7 mouse cellular contexts compared by ENCODE assay signal in genomic region chr13:21754294-21755001, GRCm38 (mm10). TPM values are rescaled to one million over a fixed set of nuclear protein-coding genes. Genes with fewer than 3 reads are reported as not detected.
DNase-seq lines count a peak whose midpoint lies in the region; ATAC-seq and TF ChIP-seq lines count a peak whose summit lies in the region.
"Not testable (repeated sequence)": the region's sequence is repeated elsewhere in the genome, so short reads cannot be mapped to it uniquely, and the experiment has no call there.

No protein-coding gene starts in this region.

- H3K27ac ChIP-seq in cortical plate, adult 2 months (ENCODE audit: insufficient read depth, low read length) = not testable (repeated sequence)
- peak overlapping the region; percentile 93 for H3K27ac ChIP-seq in limb, embryonic 13.5 days

- not testable (repeated sequence) for H3K4me1 ChIP-seq in cortical plate, adult 2 months (ENCODE audit: control insufficient read depth, insufficient read depth, low read length)
- H3K4me1 ChIP-seq in limb, embryonic 13.5 days = peaks cover 20% of the 10 kb centered on the region

- H3K4me2 ChIP-seq in limb, embryonic 13.5 days (replicated peaks) = peak overlapping the region; percentile 75

- peak overlapping the region; percentile 56; the same call in 1 of the 2 replicates for H3K4me3 ChIP-seq in cortical plate, adult 2 months (ENCODE audit: insufficient read depth, low read length)
- peak overlapping the region; percentile 46 for H3K4me3 ChIP-seq in limb, embryonic 13.5 days

- ATAC-seq in frontal cortex, adult (ENCODE audit: low TSS enrichment) = 0 out of 2 replicates have a peak, but pooled peaks have one; percentile 8
- not testable (repeated sequence) for ATAC-seq in limb, embryonic 13.5 days (ENCODE audit: low FRiP score, low read depth)
- ATAC-seq in megakaryocyte-erythroid progenitor cell, adult 5-6 weeks (replicated peaks; ENCODE audit: low FRiP score, low TSS enrichment, poor library complexity, severe bottlenecking) = peak; percentile 39

- peak overlapping the region; percentile 65 for H3K9ac ChIP-seq in limb, embryonic 13.5 days

- not testable (repeated sequence) for TF ChIP-seq POLR2A in cortical plate, adult 2 months (IDR thresholded peaks at IDR 0.05; ENCODE audit: extremely low read depth, insufficient read depth, low read length)

- not testable (repeated sequence) for H3K27me3 ChIP-seq in limb, embryonic 13.5 days

- not testable (repeated sequence) for TF ChIP-seq CTCF in cortical plate, adult 2 months (IDR thresholded peaks at IDR 0.05; ENCODE audit: extremely low read depth, insufficient read depth, low read length)

- peak; percentile 44 for DNase-seq in NIH3T3 (ENCODE audit: low read depth)
- peak; percentile 62 for DNase-seq in hindlimb bud, embryonic 11.5 days (ENCODE audit: extremely low spot score, low read depth, low spot score)
- DNase-seq in right cerebral cortex, postnatal 10 days (ENCODE audit: low spot score in 2 of 2) = peak; percentile 51 to 65

- under 1% methylated on average over 26 of the region's 26 CpGs for WGBS in limb, embryonic 13.5 days

- not testable (repeated sequence) for H3K36me3 ChIP-seq in limb, embryonic 13.5 days

- not testable (repeated sequence) for H3K9me3 ChIP-seq in limb, embryonic 13.5 days

RNA-seq across cellular contexts. Expression of gene Hist1h2bn, which starts 0.5 kb away (rescaled TPM):
- 2.0 and 2.7 TPM in 2 replicates for polyA plus RNA-seq in cortical plate, adult 2 months (2012; rRNA removed)
- 4.4 and 5.9 TPM in 2 replicates for polyA plus RNA-seq in limb, embryonic 13.5 days (2015; fragmentation: Nextera tagmentation; extraction: Ambion mirVana)
- 483 and 930 TPM in 2 replicates for total RNA-seq in megakaryocyte-erythroid progenitor cell, adult 5-6 weeks (2014; fragmentation: Nextera tagmentation)
- total RNA-seq in megakaryocyte-erythroid progenitor cell, adult 5-6 weeks (2017) = 1,170 and 1,659 TPM in 2 replicates

RNA-seq across cellular contexts. Expression of gene Hist1h2ak, which starts 0.8 kb away (rescaled TPM):
- 0.70 and 1.7 TPM in 2 replicates for polyA plus RNA-seq in cortical plate, adult 2 months (2012; rRNA removed)
- 39.8 and 57.2 TPM in 2 replicates for polyA plus RNA-seq in limb, embryonic 13.5 days (2015; fragmentation: Nextera tagmentation; extraction: Ambion mirVana)
- 179 and 217 TPM in 2 replicates for total RNA-seq in megakaryocyte-erythroid progenitor cell, adult 5-6 weeks (2014; fragmentation: Nextera tagmentation)
- total RNA-seq in megakaryocyte-erythroid progenitor cell, adult 5-6 weeks (2017) = 715 and 1,091 TPM in 2 replicates

RNA-seq across cellular contexts. Expression of gene Hist1h4k, which starts 4.1 kb away (rescaled TPM):
- 11.0 and 14.4 TPM in 2 replicates for polyA plus RNA-seq in cortical plate, adult 2 months (2012; rRNA removed)
- polyA plus RNA-seq in limb, embryonic 13.5 days (2015; fragmentation: Nextera tagmentation; extraction: Ambion mirVana) = 4.0 and 8.4 TPM in 2 replicates
- total RNA-seq in megakaryocyte-erythroid progenitor cell, adult 5-6 weeks (2014; fragmentation: Nextera tagmentation) = 396 and 799 TPM in 2 replicates
- 1,621 and 1,651 TPM in 2 replicates for total RNA-seq in megakaryocyte-erythroid progenitor cell, adult 5-6 weeks (2017)

RNA-seq across cellular contexts. Expression of gene Hist1h4j, which starts 19.6 kb away (rescaled TPM):
- polyA plus RNA-seq in cortical plate, adult 2 months (2012; rRNA removed) = 2.3 and 2.4 TPM in 2 replicates
- polyA plus RNA-seq in limb, embryonic 13.5 days (2015; fragmentation: Nextera tagmentation; extraction: Ambion mirVana) = 1.2 and 1.3 TPM in 2 replicates
- 3.8 and 29.3 TPM in 2 replicates for total RNA-seq in megakaryocyte-erythroid progenitor cell, adult 5-6 weeks (2014; fragmentation: Nextera tagmentation)
- 302 and 554 TPM in 2 replicates for total RNA-seq in megakaryocyte-erythroid progenitor cell, adult 5-6 weeks (2017)

RNA-seq across cellular contexts. Expression of gene Hist1h1b, which starts 26.0 kb away (rescaled TPM):
- 0.21 and 0.25 TPM in 2 replicates for polyA plus RNA-seq in cortical plate, adult 2 months (2012; rRNA removed)
- polyA plus RNA-seq in limb, embryonic 13.5 days (2015; fragmentation: Nextera tagmentation; extraction: Ambion mirVana) = 25.1 TPM in 2 replicates
- total RNA-seq in megakaryocyte-erythroid progenitor cell, adult 5-6 weeks (2014; fragmentation: Nextera tagmentation) = 569 and 631 TPM in 2 replicates
- total RNA-seq in megakaryocyte-erythroid progenitor cell, adult 5-6 weeks (2017) = 1,368 and 2,131 TPM in 2 replicates

Comparison
In these comparisons a context has a peak if more than half of its experiments do, and no peak if none do; other contexts are left out.
1. RNA of gene Hist1h2ak, which starts 0.8 kb away (polyA plus RNA-seq): 39.8 to 57.2 TPM in limb, embryonic 13.5 days; 0.70 to 1.7 TPM in cortical plate, adult 2 months; every median in the first group is over 10 times any median in the second.
2. Peak in every context shown above with its lines, with median percentiles within 50 percentile points of each other: DNase-seq.